Mouse (Mus musculus) MEL (cell line): ENCODE measurements around the gene Spag7. TPM values are rescaled to one million over a fixed set of nuclear protein-coding genes. Genes with fewer than 3 reads are reported as not detected.

Experiments
- DNase-seq: peaks from one replicate; pipeline ENCODE4 v3.0.0; 2011; ENCODE audit warnings: low read depth, low spot score
- H3K27ac ChIP-seq: 2 replicates; pipeline ENCODE4 v1.5.1; 2012; ENCODE audit warnings: low read depth, mild to moderate bottlenecking, control low read depth, low read length, moderate library complexity; ENCODE audit not compliant: control insufficient read depth
- H3K27me3 ChIP-seq, 2 experiments: fragments of 150-350 bp in 1 of 2; sonication (generic) in 1 of 2; 2 replicates each; pipeline ENCODE4 v1.6.1; 2012; ENCODE audit warnings: low read length in 2 of 2, mild to moderate bottlenecking in 2 of 2, improper control_type of control experiment in 1 of 2, moderate library complexity in 1 of 2; ENCODE audit not compliant: insufficient read depth in 2 of 2, control insufficient read depth in 1 of 2
- H3K36me3 ChIP-seq, 2 experiments: 2 replicates each; pipeline ENCODE4 v1.6.1; 2012 to 2014; ENCODE audit warnings: low read length in 2 of 2, improper control_type of control experiment in 1 of 2, inconsistent platforms in 1 of 2, mild to moderate bottlenecking in 1 of 2; ENCODE audit not compliant: insufficient read depth in 2 of 2, control insufficient read depth in 1 of 2
- H3K4me1 ChIP-seq, 2 experiments: fragments of 150-350 bp in 1 of 2; sonication (generic) in 1 of 2; 2 replicates each; pipeline ENCODE4 v1.6.1; 2012; ENCODE audit warnings: low read length in 2 of 2, improper control_type of control experiment in 1 of 2, mild to moderate bottlenecking in 1 of 2; ENCODE audit not compliant: insufficient read depth in 2 of 2, control insufficient read depth in 1 of 2
- H3K4me3 ChIP-seq, 2 experiments: fragments of 150-350 bp in 1 of 2; sonication (generic) in 1 of 2; 2 replicates each; pipeline ENCODE4 v1.5.1; 2012; ENCODE audit warnings: low read depth in 2 of 2, low read length in 2 of 2, mild to moderate bottlenecking in 2 of 2, moderate library complexity in 2 of 2, control low read depth in 1 of 2, improper control_type of control experiment in 1 of 2; ENCODE audit not compliant: control insufficient read depth in 1 of 2, insufficient read depth in 1 of 2
- H3K79me2 ChIP-seq: 2 replicates; pipeline ENCODE4 v1.6.1; 2012; ENCODE audit warnings: mild to moderate bottlenecking, low read length, moderate library complexity; ENCODE audit not compliant: control insufficient read depth, poor library complexity, insufficient read depth
- H3K9ac ChIP-seq: 2 replicates; pipeline ENCODE4 v1.6.1; 2012; ENCODE audit warnings: low read depth, mild to moderate bottlenecking, control low read depth, low read length, moderate library complexity; ENCODE audit not compliant: control insufficient read depth, poor library complexity, severe bottlenecking
- H3K9me3 ChIP-seq: fragments of 150-350 bp; sonication (generic); replicated peaks from 2 replicates; pipeline ENCODE4 v1.6.1; 2012; ENCODE audit warnings: mild to moderate bottlenecking, low read length, improper control_type of control experiment, moderate library complexity; ENCODE audit not compliant: insufficient read depth
- BHLHE40 ChIP-seq: IDR thresholded peaks from 2 replicates; pipeline ENCODE4 v1.6.1; 2012; ENCODE audit warnings: low read depth, mild to moderate bottlenecking, inconsistent platforms, low read length, improper control_type of control experiment, borderline replicate concordance
- E2F4 ChIP-seq: IDR thresholded peaks from 2 replicates; pipeline ENCODE4 v1.6.1; 2011; ENCODE audit warnings: low read depth, low read length, improper control_type of control experiment, borderline replicate concordance
- GATA1 ChIP-seq: IDR thresholded peaks from 2 replicates; pipeline ENCODE4 v1.6.1; 2011; ENCODE audit warnings: low read depth, low read length, improper control_type of control experiment
- HCFC1 ChIP-seq: IDR thresholded peaks from 2 replicates; pipeline ENCODE4 v1.6.1; 2012; ENCODE audit warnings: low read depth, mild to moderate bottlenecking, inconsistent platforms, low read length, improper control_type of control experiment, moderate library complexity
- KAT2A ChIP-seq: conservative IDR thresholded peaks from 2 replicates; pipeline ENCODE4 v1.6.1; 2012; ENCODE audit warnings: low read depth, low read length, improper control_type of control experiment, inconsistent platforms
- MAFK ChIP-seq: IDR thresholded peaks from 2 replicates; pipeline ENCODE4 v1.6.1; 2011; ENCODE audit warnings: low read depth, mild to moderate bottlenecking, low read length, improper control_type of control experiment, borderline replicate concordance
- MAZ ChIP-seq: IDR thresholded peaks from 2 replicates; pipeline ENCODE4 v1.6.1; 2012; ENCODE audit warnings: low read depth, mild to moderate bottlenecking, inconsistent platforms, low read length, improper control_type of control experiment
- MEF2A ChIP-seq: IDR thresholded peaks from 2 replicates; pipeline ENCODE4 v1.6.1; 2014; ENCODE audit warnings: low read depth, mild to moderate bottlenecking, inconsistent platforms, low read length, improper control_type of control experiment; ENCODE audit not compliant: poor library complexity, insufficient replicate concordance, severe bottlenecking; ENCODE audit errors: extremely low read depth
- MXI1 ChIP-seq: IDR thresholded peaks from 2 replicates; pipeline ENCODE4 v1.6.1; 2011; ENCODE audit warnings: mild to moderate bottlenecking, low read depth, low read length, improper control_type of control experiment
- MYB ChIP-seq: IDR thresholded peaks from 2 replicates; pipeline ENCODE4 v1.6.1; 2011; ENCODE audit warnings: mild to moderate bottlenecking, low read depth, low read length, improper control_type of control experiment
- MYC ChIP-seq: IDR thresholded peaks from 2 replicates; pipeline ENCODE4 v1.6.1; 2011; ENCODE audit warnings: low read depth, mild to moderate bottlenecking, low read length, improper control_type of control experiment, moderate library complexity
- POLR2A ChIP-seq, 2 experiments: IDR thresholded peaks; 2 replicates each; pipeline ENCODE4 v1.6.1; 2011 to 2012; ENCODE audit warnings: low read length in 2 of 2, mild to moderate bottlenecking in 2 of 2, control low read depth in 1 of 2, improper control_type of control experiment in 1 of 2, low read depth in 1 of 2, moderate library complexity in 1 of 2; ENCODE audit not compliant: control insufficient read depth in 1 of 2, insufficient read depth in 1 of 2, poor library complexity in 1 of 2
- POLR2AphosphoS5 ChIP-seq: IDR thresholded peaks from 2 replicates; pipeline ENCODE4 v1.6.1; 2012; ENCODE audit warnings: low read depth, borderline replicate concordance, mild to moderate bottlenecking, inconsistent platforms, low read length, moderate library complexity, mixed read lengths
- RAD21 ChIP-seq: IDR thresholded peaks from 2 replicates; pipeline ENCODE4 v1.6.1; 2011; ENCODE audit warnings: mild to moderate bottlenecking, low read depth, low read length, improper control_type of control experiment
- SIN3A ChIP-seq: IDR thresholded peaks from 2 replicates; pipeline ENCODE4 v1.6.1; 2012; ENCODE audit warnings: low read length, improper control_type of control experiment, inconsistent platforms
- SMC3 ChIP-seq: IDR thresholded peaks from 2 replicates; pipeline ENCODE4 v1.6.1; 2011; ENCODE audit warnings: low read depth, low read length, improper control_type of control experiment
- TAL1 ChIP-seq: IDR thresholded peaks from 2 replicates; pipeline ENCODE4 v1.6.1; 2012; ENCODE audit warnings: mild to moderate bottlenecking, inconsistent platforms, low read length, moderate library complexity, mixed read lengths
- TCF12 ChIP-seq: IDR thresholded peaks from 2 replicates; pipeline ENCODE4 v1.6.1; 2014; ENCODE audit warnings: low read depth, mild to moderate bottlenecking, inconsistent platforms, low read length, improper control_type of control experiment, moderate library complexity
- UBTF ChIP-seq: IDR thresholded peaks from 2 replicates; pipeline ENCODE4 v1.6.1; 2012; ENCODE audit warnings: low read depth, mild to moderate bottlenecking, inconsistent platforms, low read length, improper control_type of control experiment, moderate library complexity, borderline replicate concordance; ENCODE audit not compliant: insufficient read depth
- USF1 ChIP-seq: IDR thresholded peaks from 2 replicates; pipeline ENCODE4 v1.6.1; 2014; ENCODE audit warnings: low read depth, mild to moderate bottlenecking, inconsistent platforms, low read length, improper control_type of control experiment, moderate library complexity
- ZC3H11A ChIP-seq: IDR thresholded peaks from 2 replicates; pipeline ENCODE4 v1.6.1; 2012; ENCODE audit warnings: low read depth, mild to moderate bottlenecking, inconsistent platforms, low read length, improper control_type of control experiment
- ZKSCAN1 ChIP-seq: IDR thresholded peaks from 2 replicates; pipeline ENCODE4 v1.6.1; 2012; ENCODE audit warnings: low read depth, mild to moderate bottlenecking, inconsistent platforms, low read length, improper control_type of control experiment, moderate library complexity
- ZMIZ1 ChIP-seq: IDR thresholded peaks from 2 replicates; pipeline ENCODE4 v1.6.1; 2012; ENCODE audit warnings: low read depth, mild to moderate bottlenecking, inconsistent platforms, low read length, improper control_type of control experiment, moderate library complexity
- polyA plus RNA-seq, 2 experiments: library from polyadenylated mRNA; stranded (reverse) in 1 of 2; unstranded in 1 of 2; fragments of >175 nt in 1 of 2; fragments of >200 nt in 1 of 2; gene quantifications; 2 replicates each; pipeline versions ENCODE4 v1.2.1 to v1.2.4; 2012; ENCODE audit warnings: low replicate concordance in 2 of 2, low read depth in 1 of 2; ENCODE audit not compliant: insufficient read length in 2 of 2, insufficient read depth in 1 of 2, missing spikeins in 1 of 2
- total RNA-seq: library from RNA; depleted of rRNA; stranded (reverse); fragments of 300-350 nt; gene quantifications from 2 replicates; pipeline ENCODE4 v1.2.3, GENCODE M21; 2012

Spag7 gene
- total and polyA plus RNA-seq, 3 experiments, result 76.4 to 99.6 TPM; not detected in 1

- H3K9ac ChIP-seq, result no peak overlapping the region
- no peak overlapping the region for H3K27ac ChIP-seq
- H3K36me3 ChIP-seq, result peaks cover 0 to 5% of the 10 kb centered on the region in 2 experiments; a peak in 2 of 4 replicates
- H3K4me3 ChIP-seq, result no peak overlapping the region
- peaks cover 3 to 7% of the 10 kb centered on the region in 2 experiments; a peak in 3 of 4 replicates for H3K4me1 ChIP-seq
- H3K9me3 ChIP-seq, result no peaks in the 10 kb centered on the region
- no peaks in the 10 kb centered on the region; the same call in 1 of the 2 replicates for H3K79me2 ChIP-seq
- no peak for TF ChIP-seq MEF2A
- TF ChIP-seq BHLHE40, result no peak
- TF ChIP-seq MAFK, result no peak
- no peak for TF ChIP-seq MAZ
- no peak for TF ChIP-seq USF1
- no peak for TF ChIP-seq UBTF
- no peak for TF ChIP-seq ZKSCAN1
- no peak for TF ChIP-seq TAL1
- TF ChIP-seq MYC, result no peak
- no peak for TF ChIP-seq POLR2AphosphoS5
- TF ChIP-seq, all 39 proteins: peak for 0
- H3K27me3 ChIP-seq, result no peaks in the 10 kb centered on the region
- DNase-seq, result no peak
Observed at GRCm38 (mm10) chr11:70702781-70703180, 33.6 kb upstream of the Spag7 start.

DNA sequence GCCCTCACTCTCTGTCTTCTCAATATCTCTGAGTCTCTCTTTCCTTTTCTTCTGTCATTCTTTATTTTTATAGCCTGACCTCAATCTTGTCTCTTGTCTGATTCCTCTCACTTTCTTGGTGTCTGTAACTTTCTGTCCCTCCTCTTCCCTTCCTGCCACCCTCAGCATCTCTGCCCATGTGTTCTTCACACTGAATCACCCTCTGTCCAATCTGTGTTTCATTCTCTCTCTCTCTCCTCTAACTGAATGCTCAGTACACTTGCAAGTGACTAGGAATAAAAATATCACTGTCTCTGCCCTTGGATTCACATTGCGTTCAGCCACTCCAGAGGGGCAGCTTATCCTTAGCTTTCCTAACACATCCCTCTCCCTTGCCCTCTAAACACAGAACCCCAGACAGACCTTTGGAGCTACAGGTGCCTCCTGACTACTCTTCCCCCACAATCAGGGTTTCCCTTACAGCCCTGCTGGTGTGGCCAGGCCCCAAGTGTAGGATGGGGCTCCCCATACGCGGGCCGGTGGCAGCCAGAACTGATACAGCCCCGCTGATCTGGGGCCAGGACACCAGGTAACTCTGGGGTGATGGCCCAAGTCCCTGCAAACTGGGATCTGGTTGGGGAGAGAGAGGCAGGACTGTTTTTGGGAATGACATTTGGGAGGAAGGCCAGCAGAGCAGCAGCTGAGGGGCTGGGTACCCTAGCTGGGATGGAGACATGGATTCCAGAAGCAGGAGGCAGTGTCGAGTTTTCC, 32.9 kb upstream of the Spag7 start:
- H3K4me1 ChIP-seq, result peaks cover 3 to 7% of the 10 kb centered on the region in 2 experiments; a peak in 3 of 4 replicates
- peaks cover 0 to 5% of the 10 kb centered on the region in 2 experiments; a peak in 2 of 4 replicates for H3K36me3 ChIP-seq
- H3K4me3 ChIP-seq, result no peak overlapping the region
- no peak for DNase-seq
- TF ChIP-seq RAD21 (no peak), TCF12 (no peak), GATA1 (no peak), ZC3H11A (no peak), E2F4 (no peak), KAT2A (no peak), MAZ (no peak), MYB (no peak), MYC (no peak), POLR2A (IDR thresholded peaks at IDR 0.05; ENCODE audit: control insufficient read depth in 1 of 2, insufficient read depth in 1 of 2, low read depth in 1 of 2, low read length in 2 of 2, poor library complexity in 1 of 2) (no peak), HCFC1 (no peak), MXI1 (no peak), BHLHE40 (no peak), UBTF (no peak), ZMIZ1 (no peak), POLR2AphosphoS5 (no peak), SIN3A (no peak), MEF2A (no peak), SMC3 (no peak)
- TF ChIP-seq, all 39 proteins: peak for 0
- H3K27ac ChIP-seq, result no peak overlapping the region
- no peaks in the 10 kb centered on the region for H3K27me3 ChIP-seq
- H3K79me2 ChIP-seq, result no peaks in the 10 kb centered on the region; the same call in 1 of the 2 replicates
- no peak overlapping the region for H3K9ac ChIP-seq
- H3K9me3 ChIP-seq, result no peaks in the 10 kb centered on the region
